Mouse (Mus musculus) midbrain, embryonic 14.5 days (tissue): Measurements from ENCODE around the gene Ak5. TPM values are rescaled to one million over a fixed set of nuclear protein-coding genes. Genes with fewer than 3 reads are reported as not detected.
A peak's percentile ranks its signal among the peaks of the same experiment; 100 is the strongest.

Experiments used
- ATAC-seq: fragments of 200-750 bp; cut with Nextera tagmentation; 2 replicates; pipeline ENCODE4 v1.8.0; 2017; ENCODE audit warnings: moderate number of reproducible peaks, moderate library complexity; ENCODE audit not compliant: low FRiP score, low TSS enrichment
- DNase-seq: peaks from one replicate; pipeline ENCODE4 v3.0.0-alpha.2; 2015
- H3K27ac ChIP-seq: fragments of 300-500 bp; sonication (generic); replicated peaks from 2 replicates; pipeline ENCODE4 v1.5.1; 2014; ENCODE audit warnings: mild to moderate bottlenecking, low read depth, low read length, moderate library complexity
- H3K27me3 ChIP-seq: fragments of 300-500 bp; sonication (generic); 2 replicates; pipeline ENCODE4 v1.6.1; 2014; ENCODE audit warnings: low read length, control low read depth, mixed read lengths; ENCODE audit not compliant: control insufficient read depth, insufficient read depth
- H3K36me3 ChIP-seq: fragments of 300-500 bp; sonication (generic); 2 replicates; pipeline ENCODE4 v1.6.1; 2014; ENCODE audit warnings: low read length, control low read depth; ENCODE audit not compliant: control insufficient read depth, insufficient read depth
- H3K4me1 ChIP-seq: fragments of 300-500 bp; sonication (generic); 2 replicates; pipeline ENCODE4 v1.6.1; 2014; ENCODE audit warnings: mild to moderate bottlenecking, antibody characterized with exemption, low read length, control low read depth; ENCODE audit not compliant: control insufficient read depth, insufficient read depth
- H3K4me2 ChIP-seq: fragments of 300-500 bp; sonication (generic); 2 replicates; pipeline ENCODE4 v1.6.1; 2014; ENCODE audit warnings: mild to moderate bottlenecking, low read length, moderate library complexity
- H3K4me3 ChIP-seq: fragments of 300-500 bp; sonication (generic); replicated peaks from 2 replicates; pipeline ENCODE4 v1.5.1; 2014; ENCODE audit warnings: low read depth, low read length
- H3K9ac ChIP-seq: fragments of 300-500 bp; sonication (generic); replicated peaks from 2 replicates; pipeline ENCODE4 v1.6.1; 2014; ENCODE audit warnings: mild to moderate bottlenecking, low read length, moderate library complexity
- H3K9me3 ChIP-seq: fragments of 300-500 bp; sonication (generic); 2 replicates; pipeline ENCODE4 v1.6.1; 2016; ENCODE audit warnings: low read length, control low read depth, mixed read lengths; ENCODE audit not compliant: control insufficient read depth
- WGBS: fragments of 180-500 bp; shearing (Covaris S2); extraction: QIAGEN DNeasy Blood & Tissue Kit; methylation state at CpG from one replicate; pipeline ENCODE4 v1.1.7; 2014; 5-methylcytosine and 5-hydroxymethylcytosine counted together
- polyA plus RNA-seq: library from polyadenylated mRNA; unstranded; fragments of >200 nt; fragmentation: Nextera tagmentation; extraction: Ambion mirVana; gene quantifications from 2 replicates; pipeline ENCODE4 v1.2.1, GENCODE M21; 2014

The Ak5 gene
- polyA plus RNA-seq, 1 experiment from 2014 or later: 9.2 TPM

DNA sequence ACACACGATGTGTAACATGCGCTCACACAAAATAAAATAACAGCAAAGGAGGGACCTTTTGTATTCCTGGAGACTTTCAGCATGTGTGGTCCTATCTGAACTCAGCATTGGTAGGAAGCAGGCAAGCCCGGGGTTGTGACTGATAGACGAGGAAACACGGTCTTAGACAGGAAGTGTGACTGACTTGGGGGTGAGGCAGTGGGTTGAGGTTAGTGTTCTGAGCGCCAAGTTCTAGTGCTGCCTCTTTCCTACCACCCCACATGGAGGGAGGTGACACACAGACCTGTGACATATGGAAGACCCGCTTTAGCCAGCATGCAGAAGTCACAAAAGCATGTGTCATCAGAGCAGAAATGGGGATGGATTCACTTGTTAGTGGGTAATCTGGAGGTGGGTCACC lies 158.9 kb downstream of the Ak5 start:
- WGBS: 86% methylated on average over 7 of the region's 7 CpGs
- no peak for ATAC-seq

GRCm38 (mm10) chr3:152508419-152508993 lies 159.7 kb downstream of the Ak5 start:
- 33% methylated on average over 12 of the region's 12 CpGs for WGBS
- ATAC-seq (no peak), DNase-seq (peak; percentile 20)
- Histone ChIP-seq H3K4me2 (no peak overlapping the region), H3K36me3 (no peaks in the 10 kb centered on the region), H3K9ac (no peak overlapping the region), H3K9me3 (no peaks in the 10 kb centered on the region), H3K27me3 (no peaks in the 10 kb centered on the region), H3K27ac (no peak overlapping the region), H3K4me3 (no peak overlapping the region), H3K4me1 (0 out of 2 replicates have a peak, but pooled peaks cover 4% of the 10 kb centered on the region)

More for the DNA sequence above, 158.9 kb downstream of the Ak5 start:
- Histone ChIP-seq H3K9ac (no peak overlapping the region), H3K9me3 (no peaks in the 10 kb centered on the region), H3K27ac (no peak overlapping the region), H3K4me3 (no peak overlapping the region), H3K27me3 (no peaks in the 10 kb centered on the region), H3K4me1 (0 out of 2 replicates have a peak, but pooled peaks cover 4% of the 10 kb centered on the region), H3K36me3 (no peaks in the 10 kb centered on the region), H3K4me2 (no peak overlapping the region)
- no peak for DNase-seq

DNA sequence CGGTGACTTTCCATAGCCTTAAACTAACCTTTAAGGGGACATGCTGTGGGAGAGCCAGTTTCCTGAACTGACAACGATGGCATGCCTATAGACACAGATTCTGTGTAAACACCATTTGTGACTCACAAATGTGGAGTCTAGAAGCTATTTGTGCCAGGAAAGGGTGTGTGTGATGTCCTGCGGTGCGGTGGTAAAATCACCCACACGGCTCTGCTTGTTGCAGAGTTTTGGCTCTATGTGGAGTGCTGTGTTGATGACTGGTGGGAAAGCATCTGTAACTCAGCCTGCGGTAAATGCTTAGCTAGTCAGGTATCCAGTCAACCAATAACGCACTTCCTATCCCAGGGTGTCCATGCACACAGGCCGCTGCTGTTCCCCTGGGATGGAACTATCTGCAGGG lies 160.3 kb downstream of the Ak5 start:
- WGBS: 59% methylated on average over 8 of the region's 8 CpGs
- no peak overlapping the region for H3K4me2 ChIP-seq
- no peak overlapping the region for H3K4me3 ChIP-seq
- H3K9me3 ChIP-seq: no peaks in the 10 kb centered on the region
- ATAC-seq (no peak), DNase-seq (no peak)
- H3K27me3 ChIP-seq: no peaks in the 10 kb centered on the region
- no peaks in the 10 kb centered on the region for H3K36me3 ChIP-seq
- H3K4me1 ChIP-seq: 0 out of 2 replicates have a peak, but pooled peaks cover 4% of the 10 kb centered on the region
- H3K27ac ChIP-seq: no peak overlapping the region
- H3K9ac ChIP-seq: no peak overlapping the region

DNA sequence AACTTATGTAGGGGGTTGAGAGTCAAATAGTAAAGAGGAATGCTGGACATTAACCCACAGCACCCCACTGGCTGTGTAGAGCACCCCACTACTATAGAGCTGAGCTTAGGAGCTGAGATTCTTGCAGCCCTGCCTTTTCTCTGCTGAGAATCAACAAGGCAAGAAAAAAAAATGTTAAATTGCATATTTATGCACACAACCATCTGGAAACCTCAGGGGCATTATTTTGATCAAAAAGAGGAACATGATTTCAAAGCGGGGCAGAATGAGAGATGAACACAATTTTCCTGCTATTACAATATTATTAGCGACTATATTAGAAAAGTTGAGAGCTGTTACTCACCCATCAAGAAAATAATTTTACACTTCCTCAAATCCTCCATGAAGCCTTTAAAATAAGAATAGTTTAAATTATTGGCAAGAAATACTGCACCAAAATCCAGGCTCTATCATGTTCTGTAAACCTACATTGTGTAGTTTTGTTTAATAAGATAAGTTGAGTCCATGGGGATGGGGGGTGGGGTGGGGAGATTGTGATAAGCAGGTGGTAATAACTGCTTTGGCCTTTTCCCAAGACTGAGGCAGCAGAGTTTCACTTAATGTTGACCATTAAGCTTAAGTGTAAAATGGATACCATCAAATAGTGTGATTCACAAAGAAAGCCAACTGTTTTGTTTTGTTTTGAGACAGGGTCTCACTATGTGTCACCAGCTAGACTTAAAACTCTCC lies 169.0 kb downstream of the Ak5 start:
- Histone ChIP-seq H3K4me1 (peaks cover 14% of the 10 kb centered on the region), H3K9me3 (no peaks in the 10 kb centered on the region), H3K36me3 (no peaks in the 10 kb centered on the region), H3K4me3 (no peak overlapping the region), H3K27ac (no peak overlapping the region), H3K4me2 (no peak overlapping the region), H3K9ac (no peak overlapping the region), H3K27me3 (no peaks in the 10 kb centered on the region)
- no peak for ATAC-seq
- 71% methylated on average over 2 of the region's 2 CpGs for WGBS
- no peak for DNase-seq

- Histone ChIP-seq H3K4me2 (no peak overlapping the region), H3K36me3 (no peaks in the 10 kb centered on the region), H3K27ac (no peak overlapping the region), H3K9me3 (no peaks in the 10 kb centered on the region), H3K27me3 (no peaks in the 10 kb centered on the region), H3K4me1 (peaks cover 14% of the 10 kb centered on the region), H3K9ac (no peak overlapping the region), H3K4me3 (no peak overlapping the region)
- ATAC-seq (no peak), DNase-seq (no peak)
- WGBS: 89% methylated on average over 2 of the region's 2 CpGs
Measured at GRCm38 (mm10) chr3:152497842-152498241, 170.3 kb downstream of the Ak5 start.

GRCm38 (mm10) chr3:152497084-152497483 lies 171.1 kb downstream of the Ak5 start:
- no peak for DNase-seq
- no peak overlapping the region for H3K4me2 ChIP-seq
- H3K9ac ChIP-seq: no peak overlapping the region
- WGBS: 70% methylated on average over 7 of the region's 7 CpGs
- H3K4me1 ChIP-seq: peaks cover 14% of the 10 kb centered on the region
- no peaks in the 10 kb centered on the region for H3K9me3 ChIP-seq
- H3K36me3 ChIP-seq: no peaks in the 10 kb centered on the region
- no peaks in the 10 kb centered on the region for H3K27me3 ChIP-seq
- no peak for ATAC-seq
- H3K27ac ChIP-seq: no peak overlapping the region
- H3K4me3 ChIP-seq: no peak overlapping the region

DNA sequence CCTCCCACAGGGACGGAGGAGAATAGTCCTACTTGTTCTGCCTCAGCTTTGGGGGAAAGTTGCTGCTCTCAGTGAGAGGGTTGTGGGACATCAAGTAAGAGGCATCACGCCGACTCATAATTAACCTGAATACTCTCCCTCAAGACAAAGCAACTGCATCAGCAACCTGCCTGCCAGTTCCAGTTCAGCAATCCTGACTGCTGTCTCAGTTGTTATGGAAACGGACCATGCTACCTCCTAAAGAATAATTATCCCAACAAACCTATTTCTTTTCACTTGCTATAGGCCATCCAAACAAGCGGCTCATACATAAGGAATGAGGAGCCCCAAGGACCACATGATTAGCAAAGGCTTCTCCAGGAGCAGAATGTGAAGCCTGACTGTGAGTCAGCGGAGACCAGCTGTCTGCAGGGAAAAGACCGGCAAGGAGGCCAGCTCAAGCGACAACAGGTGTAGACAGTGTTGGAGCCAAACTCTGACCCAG lies 172.7 kb downstream of the Ak5 start:
- peak; percentile 55 for DNase-seq
- Histone ChIP-seq H3K36me3 (no peaks in the 10 kb centered on the region), H3K9me3 (no peaks in the 10 kb centered on the region), H3K27me3 (no peaks in the 10 kb centered on the region), H3K4me1 (peaks cover 14% of the 10 kb centered on the region), H3K9ac (no peak overlapping the region), H3K27ac (peak overlapping the region; percentile 42), H3K4me2 (no peak overlapping the region), H3K4me3 (no peak overlapping the region)
- peak; percentile 17; the same call in 1 of the 2 replicates for ATAC-seq
- 44% methylated on average over 8 of the region's 8 CpGs for WGBS

GRCm38 (mm10) chr3:152494667-152495360 lies 173.3 kb downstream of the Ak5 start:
- Histone ChIP-seq H3K9me3 (no peaks in the 10 kb centered on the region), H3K36me3 (no peaks in the 10 kb centered on the region), H3K4me1 (peaks cover 14% of the 10 kb centered on the region), H3K27me3 (no peaks in the 10 kb centered on the region), H3K4me2 (no peak overlapping the region), H3K27ac (peak overlapping the region; percentile 42), H3K9ac (no peak overlapping the region), H3K4me3 (no peak overlapping the region)
- 48% methylated on average over 12 of the region's 12 CpGs for WGBS
- ATAC-seq: no peak
- peak; percentile 19 for DNase-seq
